Mouse (Mus musculus) hindbrain, embryonic 14.5 days (tissue): ENCODE data around the gene Prss45. TPM values are rescaled to one million over a fixed set of nuclear protein-coding genes. Genes with fewer than 3 reads are reported as not detected.

Experiments
- ATAC-seq: fragments of 200-750 bp; cut with Nextera tagmentation; 2 replicates; pipeline ENCODE4 v1.8.0; 2017; ENCODE audit warnings: moderate number of reproducible peaks, mild to moderate bottlenecking, moderate TSS enrichment, moderate library complexity; ENCODE audit not compliant: low FRiP score
- DNase-seq: peaks from one replicate; pipeline ENCODE4 v3.0.0-alpha.2; 2015; ENCODE audit warnings: low spot score
- H3K27ac ChIP-seq: fragments of 300-500 bp; sonication (generic); 2 replicates; pipeline ENCODE4 v1.5.1; 2014; ENCODE audit warnings: mild to moderate bottlenecking, moderate library complexity
- H3K27me3 ChIP-seq: fragments of 300-500 bp; sonication (generic); 2 replicates; pipeline ENCODE4 v1.6.1; 2014; ENCODE audit warnings: mild to moderate bottlenecking, low read length, mixed read lengths; ENCODE audit not compliant: control insufficient read depth, insufficient read depth
- H3K36me3 ChIP-seq: fragments of 300-500 bp; sonication (generic); replicated peaks from 2 replicates; pipeline ENCODE4 v1.6.1; 2014; ENCODE audit not compliant: control insufficient read depth, insufficient read depth
- H3K4me1 ChIP-seq: fragments of 300-500 bp; sonication (generic); replicated peaks from 2 replicates; pipeline ENCODE4 v1.6.1; 2014; ENCODE audit warnings: antibody characterized with exemption, low read length, mixed read lengths; ENCODE audit not compliant: control insufficient read depth, insufficient read depth
- H3K4me2 ChIP-seq: fragments of 300-500 bp; sonication (generic); replicated peaks from 2 replicates; pipeline ENCODE4 v1.6.1; 2014; ENCODE audit warnings: mild to moderate bottlenecking, moderate library complexity
- H3K4me3 ChIP-seq: fragments of 300-500 bp; sonication (generic); replicated peaks from 2 replicates; pipeline ENCODE4 v1.5.1; 2014; ENCODE audit warnings: mild to moderate bottlenecking, low read length
- H3K9ac ChIP-seq: fragments of 300-500 bp; sonication (generic); 2 replicates; pipeline ENCODE4 v1.6.1; 2014
- H3K9me3 ChIP-seq: fragments of 300-500 bp; sonication (generic); 2 replicates; pipeline ENCODE4 v1.6.1; 2016; ENCODE audit warnings: low read length; ENCODE audit not compliant: control insufficient read depth
- WGBS: fragments of 180-500 bp; shearing (Covaris S2); extraction: QIAGEN DNeasy Blood & Tissue Kit; methylation state at CpG from one replicate; pipeline ENCODE4 v1.1.7; 2014; 5-methylcytosine and 5-hydroxymethylcytosine counted together
- polyA plus RNA-seq: library from polyadenylated mRNA; unstranded; fragments of >200 nt; fragmentation: Nextera tagmentation; extraction: Ambion mirVana; gene quantifications from 2 replicates; pipeline ENCODE4 v1.2.1, GENCODE M21; 2014

Prss45 gene
- polyA plus RNA-seq, 1 experiment from 2014 or later: 0.16 TPM

DNA sequence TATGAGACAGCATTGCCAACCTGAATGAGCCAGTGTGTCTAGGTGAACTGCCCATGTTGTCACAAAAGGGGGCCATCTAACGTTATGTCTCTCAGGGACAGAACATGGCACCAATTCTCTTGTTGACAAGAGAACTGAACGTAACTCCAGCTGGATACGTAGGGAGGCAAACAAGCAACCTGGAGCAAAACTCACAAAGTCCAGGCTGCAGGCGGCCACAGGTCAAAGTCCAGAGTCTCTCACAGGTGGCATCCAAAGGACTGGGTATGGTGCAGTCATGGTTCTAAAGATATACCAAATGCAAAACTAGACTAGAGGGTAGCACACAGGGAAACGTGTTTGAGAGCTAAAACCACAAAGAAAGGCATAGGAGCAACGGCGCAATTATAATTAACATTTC, 13.0 kb upstream of the Prss45 start:
- Histone ChIP-seq H3K4me2 (no peak overlapping the region), H3K9ac (no peak overlapping the region), H3K27me3 (no peaks in the 10 kb centered on the region), H3K4me3 (no peak overlapping the region), H3K4me1 (no peaks in the 10 kb centered on the region), H3K36me3 (no peaks in the 10 kb centered on the region), H3K27ac (no peak overlapping the region), H3K9me3 (no peaks in the 10 kb centered on the region)
- DNase-seq: no peak
- no peak for ATAC-seq
- 89% methylated on average over 7 of the region's 7 CpGs for WGBS

GRCm38 (mm10) chr9:110825426-110825825, 9.0 kb upstream of the Prss45 start:
- WGBS: 81% methylated on average over 4 of the region's 4 CpGs

GRCm38 (mm10) chr9:110825832-110826231, 8.6 kb upstream of the Prss45 start:
- ATAC-seq: no peak
- H3K9me3 ChIP-seq: no peaks in the 10 kb centered on the region
- no peaks in the 10 kb centered on the region for H3K36me3 ChIP-seq
- no peaks in the 10 kb centered on the region for H3K4me1 ChIP-seq
- H3K27ac ChIP-seq: no peak overlapping the region
- no peak overlapping the region for H3K9ac ChIP-seq
- H3K4me2 ChIP-seq: no peak overlapping the region
- 66% methylated on average over 7 of the region's 7 CpGs for WGBS
- H3K4me3 ChIP-seq: no peak overlapping the region
- H3K27me3 ChIP-seq: no peaks in the 10 kb centered on the region
- no peak for DNase-seq

More at GRCm38 (mm10) chr9:110825426-110825825, 9.0 kb upstream of the Prss45 start:
- Histone ChIP-seq H3K27me3 (no peaks in the 10 kb centered on the region), H3K9ac (no peak overlapping the region), H3K4me2 (no peak overlapping the region), H3K36me3 (no peaks in the 10 kb centered on the region), H3K4me1 (no peaks in the 10 kb centered on the region), H3K4me3 (no peak overlapping the region), H3K9me3 (no peaks in the 10 kb centered on the region), H3K27ac (no peak overlapping the region)
- ATAC-seq: no peak
- no peak for DNase-seq

- 83% methylated on average over 3 of the region's 3 CpGs for WGBS
- Histone ChIP-seq H3K4me2 (no peak within 1 kb of the TSS), H3K27me3 (no peaks in the 10 kb centered on the region), H3K9ac (no peak within 1 kb of the TSS), H3K9me3 (no peaks in the 10 kb centered on the region), H3K4me3 (no peak within 1 kb of the TSS), H3K27ac (no peak within 1 kb of the TSS), H3K4me1 (no peaks in the 10 kb centered on the region), H3K36me3 (no peaks in the 10 kb centered on the region)
- ATAC-seq: no peak
- no peak for DNase-seq
Observed at GRCm38 (mm10) chr9:110826390-110826789, 8.0 kb upstream of the Prss45 start, which contains the start of gene Prss43. TSS of gene Prss43 (plus strand) at chr9:110826690.

DNA sequence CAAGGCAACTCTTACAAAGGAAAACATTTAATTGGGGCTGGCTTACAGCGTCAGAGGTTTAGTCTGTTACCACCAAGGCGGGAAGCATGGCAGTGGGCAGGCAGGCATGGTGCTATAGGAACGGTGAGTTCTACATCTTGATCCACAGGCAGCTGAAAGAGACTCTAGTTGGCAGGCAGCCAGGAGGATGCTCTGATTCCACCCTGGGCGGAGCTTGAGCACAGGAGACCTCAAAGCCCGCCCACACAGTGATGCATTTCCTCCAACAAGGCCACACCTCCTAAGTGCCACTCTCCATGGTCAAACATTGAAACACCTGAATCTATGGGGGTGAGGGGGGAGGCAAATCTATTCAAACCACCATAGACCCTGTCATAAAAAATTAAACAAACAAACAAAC, 1.4 kb upstream of the Prss45 start:
- 74% methylated on average over 5 of the region's 5 CpGs for WGBS

GRCm38 (mm10) chr9:110834961-110835360, 573 bp downstream of the Prss45 start:
- no peaks in the 10 kb centered on the region for H3K9me3 ChIP-seq
- no peaks in the 10 kb centered on the region for H3K27me3 ChIP-seq
- no peaks in the 10 kb centered on the region for H3K36me3 ChIP-seq
- H3K27ac ChIP-seq: no peak overlapping the region
- DNase-seq (no peak), ATAC-seq (no peak)
- WGBS: 35% methylated on average over 10 of the region's 10 CpGs
- H3K4me3 ChIP-seq: no peak overlapping the region
- H3K4me2 ChIP-seq: peak overlapping the region; percentile 15; the same call in 1 of the 2 replicates
- no peak overlapping the region for H3K9ac ChIP-seq
- no peaks in the 10 kb centered on the region for H3K4me1 ChIP-seq

More for the DNA sequence above, 1.4 kb upstream of the Prss45 start:
- H3K9ac ChIP-seq: no peak overlapping the region
- no peak for DNase-seq
- no peak overlapping the region for H3K4me3 ChIP-seq
- no peaks in the 10 kb centered on the region for H3K9me3 ChIP-seq
- no peaks in the 10 kb centered on the region for H3K36me3 ChIP-seq
- no peaks in the 10 kb centered on the region for H3K27me3 ChIP-seq
- H3K27ac ChIP-seq: no peak overlapping the region
- no peaks in the 10 kb centered on the region for H3K4me1 ChIP-seq
- ATAC-seq: no peak
- H3K4me2 ChIP-seq: no peak overlapping the region

DNA sequence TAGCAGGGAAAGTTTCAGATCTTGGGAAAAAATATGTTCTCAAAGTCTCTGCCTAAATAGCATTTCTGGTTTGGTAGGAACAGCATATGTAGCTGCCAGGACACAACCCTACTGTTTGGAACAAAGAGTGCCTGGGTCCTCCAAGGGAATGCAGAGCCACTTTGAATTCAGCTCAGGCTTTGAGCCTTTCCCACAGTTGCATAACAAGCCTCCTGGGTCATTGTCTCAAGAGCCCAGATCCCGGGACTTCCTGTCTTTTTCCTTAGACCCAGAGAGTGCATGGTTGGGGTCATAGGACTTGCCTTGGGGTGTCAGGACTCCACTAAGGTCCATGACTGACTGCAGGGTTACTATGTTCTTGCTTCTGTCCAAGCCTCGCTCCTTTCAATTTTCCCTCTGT, 1.7 kb downstream of the Prss45 start:
- H3K4me3 ChIP-seq: no peak overlapping the region
- H3K4me2 ChIP-seq: no peak overlapping the region
- no peak for DNase-seq
- H3K4me1 ChIP-seq: no peaks in the 10 kb centered on the region
- no peaks in the 10 kb centered on the region for H3K27me3 ChIP-seq
- H3K36me3 ChIP-seq: no peaks in the 10 kb centered on the region
- no peak overlapping the region for H3K27ac ChIP-seq
- no peaks in the 10 kb centered on the region for H3K9me3 ChIP-seq
- H3K9ac ChIP-seq: no peak overlapping the region
- WGBS: 48% methylated on average over 2 of the region's 2 CpGs
- no peak for ATAC-seq

DNA sequence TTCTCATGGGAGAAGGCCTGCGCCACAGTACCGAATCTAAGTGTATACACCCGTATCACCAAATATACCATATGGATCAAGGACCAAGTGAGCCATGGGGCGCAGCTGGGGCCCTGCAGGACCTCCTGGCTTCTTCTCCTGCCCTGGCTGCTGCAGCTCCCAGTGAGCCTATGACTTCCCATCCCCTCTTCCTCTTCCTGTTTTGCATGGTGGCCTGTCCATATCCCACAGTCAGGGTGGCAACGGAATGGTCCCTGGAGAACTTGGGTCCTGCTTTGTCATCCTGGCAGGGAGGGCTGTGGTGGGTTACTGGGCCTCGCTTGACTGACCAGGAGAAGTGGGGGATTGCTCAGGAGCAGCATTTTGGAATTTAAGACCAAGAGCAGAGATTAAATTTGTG, 6.5 kb downstream of the Prss45 start:
- no peaks in the 10 kb centered on the region for H3K4me1 ChIP-seq
- H3K9me3 ChIP-seq: no peaks in the 10 kb centered on the region
- no peak overlapping the region for H3K9ac ChIP-seq
- H3K36me3 ChIP-seq: no peaks in the 10 kb centered on the region
- H3K4me3 ChIP-seq: no peak overlapping the region
- DNase-seq (no peak), ATAC-seq (no peak)
- WGBS: 65% methylated on average over 6 of the region's 6 CpGs
- H3K27ac ChIP-seq: no peak overlapping the region
- H3K27me3 ChIP-seq: no peaks in the 10 kb centered on the region
- H3K4me2 ChIP-seq: no peak overlapping the region

- Histone ChIP-seq H3K27ac (no peak overlapping the region), H3K9me3 (no peaks in the 10 kb centered on the region), H3K9ac (no peak overlapping the region), H3K4me3 (no peak overlapping the region), H3K36me3 (no peaks in the 10 kb centered on the region), H3K4me2 (no peak overlapping the region), H3K4me1 (no peaks in the 10 kb centered on the region), H3K27me3 (no peaks in the 10 kb centered on the region)
- WGBS: 97% methylated on average over 2 of the region's 2 CpGs
- DNase-seq (no peak), ATAC-seq (no peak)
Observed at GRCm38 (mm10) chr9:110841438-110841837, 7.0 kb downstream of the Prss45 start.

DNA sequence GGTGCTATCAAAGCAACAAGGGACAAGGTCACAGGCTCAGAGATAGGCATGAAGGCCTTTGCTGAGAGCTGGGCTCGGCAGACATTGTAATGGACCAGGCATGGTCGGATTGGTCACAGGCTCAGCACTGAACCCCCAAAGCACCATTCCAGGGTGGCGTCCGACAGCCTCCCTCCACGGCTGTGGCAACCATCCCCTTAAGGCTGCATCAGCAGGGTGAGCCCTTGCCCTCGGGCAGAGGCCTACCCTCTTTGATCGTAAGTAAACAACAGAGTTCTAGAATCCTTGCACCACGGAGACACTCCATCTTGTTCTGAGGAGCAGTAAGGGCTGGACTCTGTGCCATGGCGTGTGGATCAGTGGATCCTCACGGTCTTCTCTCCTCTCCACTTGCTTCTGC, 9.8 kb downstream of the Prss45 start, which contains the start of gene Prss46:
Gene Prss46, plus strand, starts transcription at position 301 of the 400 bp plus-strand sequence.
- Histone ChIP-seq H3K36me3 (no peaks in the 10 kb centered on the region), H3K4me1 (no peaks in the 10 kb centered on the region), H3K9me3 (no peaks in the 10 kb centered on the region), H3K27me3 (no peaks in the 10 kb centered on the region), H3K27ac (no peak within 1 kb of the TSS), H3K9ac (no peak within 1 kb of the TSS), H3K4me2 (no peak within 1 kb of the TSS), H3K4me3 (no peak within 1 kb of the TSS)
- 87% methylated on average over 10 of the region's 10 CpGs for WGBS
- DNase-seq: no peak
- ATAC-seq: no peak
